Mouse (Mus musculus): ENCODE results near the gene Pqlc3. TPM values are rescaled to one million over a fixed set of nuclear protein-coding genes. Genes with fewer than 3 reads are reported as not detected.

Pqlc3 gene
- polyA plus RNA-seq, 1 experiment from 2014 or later = 12.8 TPM

- peaks cover 13% of the 10 kb centered on the region for H3K27me3 ChIP-seq
- no peak overlapping the region for H3K27ac ChIP-seq
- WGBS = 53% methylated on average over 6 of the region's 6 CpGs
- no peak overlapping the region for H3K9ac ChIP-seq
- H3K9me3 ChIP-seq = no peaks in the 10 kb centered on the region
- no peaks in the 10 kb centered on the region for H3K36me3 ChIP-seq
- no peak overlapping the region; the same call in 1 of the 2 replicates for H3K4me3 ChIP-seq
- H3K4me2 ChIP-seq = peak overlapping the region; percentile 84
- ATAC-seq (ENCODE audit: insufficient number of reproducible peaks, insufficient read depth, low FRiP score, low TSS enrichment, low read depth) = no peak
- peaks cover 22% of the 10 kb centered on the region for H3K4me1 ChIP-seq
Observed at GRCm38 (mm10) chr12:17000628-17001027, 420 bp upstream of the Pqlc3 start.

- Histone ChIP-seq H3K27me3 (peaks cover 13% of the 10 kb centered on the region), H3K4me3 (peak overlapping the region; percentile 60), H3K9ac (peak overlapping the region; percentile 67; the same call in 1 of the 2 replicates), H3K9me3 (no peaks in the 10 kb centered on the region), H3K27ac (peak overlapping the region; percentile 39), H3K36me3 (no peaks in the 10 kb centered on the region), H3K4me2 (peak overlapping the region; percentile 84), H3K4me1 (peaks cover 22% of the 10 kb centered on the region)
- WGBS = 7% methylated on average over 10 of the region's 10 CpGs
- no peak for ATAC-seq (ENCODE audit: insufficient number of reproducible peaks, insufficient read depth, low FRiP score, low TSS enrichment, low read depth)
Observed at GRCm38 (mm10) chr12:16999146-16999545, 1.1 kb downstream of the Pqlc3 start.

GRCm38 (mm10) chr12:16996886-16997462, 3.2 kb downstream of the Pqlc3 start:
- ATAC-seq (ENCODE audit: insufficient number of reproducible peaks, insufficient read depth, low FRiP score, low TSS enrichment, low read depth) = no peak
- no peak overlapping the region for H3K9ac ChIP-seq
- H3K4me1 ChIP-seq = peaks cover 22% of the 10 kb centered on the region
- 82% methylated on average over 5 of the region's 5 CpGs for WGBS
- no peak overlapping the region for H3K4me3 ChIP-seq
- no peak overlapping the region for H3K27ac ChIP-seq
- no peak overlapping the region for H3K4me2 ChIP-seq
- H3K27me3 ChIP-seq = peaks cover 11% of the 10 kb centered on the region
- H3K9me3 ChIP-seq = no peaks in the 10 kb centered on the region
- H3K36me3 ChIP-seq = no peaks in the 10 kb centered on the region

- no peaks in the 10 kb centered on the region for H3K9me3 ChIP-seq
- H3K9ac ChIP-seq = no peak overlapping the region
- 87% methylated on average over 5 of the region's 5 CpGs for WGBS
- H3K36me3 ChIP-seq = no peaks in the 10 kb centered on the region
- H3K4me1 ChIP-seq = peaks cover 22% of the 10 kb centered on the region
- H3K27ac ChIP-seq = no peak overlapping the region
- ATAC-seq (ENCODE audit: insufficient number of reproducible peaks, insufficient read depth, low FRiP score, low TSS enrichment, low read depth) = no peak
- H3K4me2 ChIP-seq = no peak overlapping the region
- no peak overlapping the region for H3K4me3 ChIP-seq
- peaks cover 6% of the 10 kb centered on the region for H3K27me3 ChIP-seq
Observed at GRCm38 (mm10) chr12:16996281-16996680, 3.9 kb downstream of the Pqlc3 start.

- no peak overlapping the region for H3K4me2 ChIP-seq
- no peaks in the 10 kb centered on the region; the same call in 1 of the 2 replicates for H3K27me3 ChIP-seq
- no peak for ATAC-seq (ENCODE audit: insufficient number of reproducible peaks, insufficient read depth, low FRiP score, low TSS enrichment, low read depth)
- H3K4me3 ChIP-seq = no peak overlapping the region
- H3K4me1 ChIP-seq = peaks cover 16% of the 10 kb centered on the region
- 83% methylated on average over 2 of the region's 2 CpGs for WGBS
- H3K9ac ChIP-seq = no peak overlapping the region
- no peak overlapping the region for H3K27ac ChIP-seq
- H3K9me3 ChIP-seq = no peaks in the 10 kb centered on the region
- peaks cover 2% of the 10 kb centered on the region; the same call in 1 of the 2 replicates for H3K36me3 ChIP-seq
Observed at GRCm38 (mm10) chr12:16994291-16994690, 5.9 kb downstream of the Pqlc3 start.

- Histone ChIP-seq H3K9ac (no peak overlapping the region), H3K36me3 (peaks cover 7% of the 10 kb centered on the region; the same call in 1 of the 2 replicates), H3K4me1 (no peaks in the 10 kb centered on the region), H3K27ac (no peak overlapping the region), H3K4me2 (no peak overlapping the region), H3K27me3 (no peaks in the 10 kb centered on the region), H3K9me3 (no peaks in the 10 kb centered on the region), H3K4me3 (no peak overlapping the region)
- ATAC-seq (ENCODE audit: insufficient number of reproducible peaks, insufficient read depth, low FRiP score, low TSS enrichment, low read depth) = no peak
- WGBS = 87% methylated on average over 2 of the region's 2 CpGs
Observed at GRCm38 (mm10) chr12:16992355-16992754, 7.9 kb downstream of the Pqlc3 start.

GRCm38 (mm10) chr12:16991376-16991775, 8.8 kb downstream of the Pqlc3 start:
- H3K4me1 ChIP-seq = no peaks in the 10 kb centered on the region
- WGBS = 80% methylated on average over 2 of the region's 2 CpGs
- no peak overlapping the region for H3K4me3 ChIP-seq
- H3K27ac ChIP-seq = no peak overlapping the region
- no peak overlapping the region for H3K9ac ChIP-seq
- no peak overlapping the region for H3K4me2 ChIP-seq
- no peak for ATAC-seq (ENCODE audit: insufficient number of reproducible peaks, insufficient read depth, low FRiP score, low TSS enrichment, low read depth)
- no peaks in the 10 kb centered on the region for H3K27me3 ChIP-seq
- no peaks in the 10 kb centered on the region for H3K9me3 ChIP-seq
- H3K36me3 ChIP-seq = peaks cover 11% of the 10 kb centered on the region

GRCm38 (mm10) chr12:16985778-16986177, 14.4 kb downstream of the Pqlc3 start:
- no peak overlapping the region for H3K27ac ChIP-seq
- no peak for ATAC-seq (ENCODE audit: insufficient number of reproducible peaks, insufficient read depth, low FRiP score, low TSS enrichment, low read depth)
- H3K36me3 ChIP-seq = peaks cover 29% of the 10 kb centered on the region
- H3K4me2 ChIP-seq = no peak overlapping the region
- no peak overlapping the region for H3K4me3 ChIP-seq
- no peak overlapping the region for H3K9ac ChIP-seq
- H3K9me3 ChIP-seq = no peaks in the 10 kb centered on the region
- no peaks in the 10 kb centered on the region for H3K27me3 ChIP-seq
- WGBS = 88% methylated on average over 1 of the region's 1 CpGs
- H3K4me1 ChIP-seq = no peaks in the 10 kb centered on the region

- Histone ChIP-seq H3K36me3 (peaks cover 81% of the 10 kb centered on the region), H3K9me3 (no peaks in the 10 kb centered on the region), H3K9ac (no peak overlapping the region), H3K4me1 (no peaks in the 10 kb centered on the region), H3K27ac (no peak overlapping the region), H3K4me3 (no peak overlapping the region), H3K27me3 (no peaks in the 10 kb centered on the region), H3K4me2 (no peak overlapping the region)
- ATAC-seq (ENCODE audit: insufficient number of reproducible peaks, insufficient read depth, low FRiP score, low TSS enrichment, low read depth) = no peak
Observed at GRCm38 (mm10) chr12:16977120-16977519, 23.1 kb downstream of the Pqlc3 start.

GRCm38 (mm10) chr12:16966811-16967210, 33.4 kb downstream of the Pqlc3 start:
- Histone ChIP-seq H3K4me1 (no peaks in the 10 kb centered on the region), H3K36me3 (peaks cover 40% of the 10 kb centered on the region), H3K4me2 (no peak overlapping the region), H3K9me3 (no peaks in the 10 kb centered on the region), H3K9ac (no peak overlapping the region), H3K4me3 (no peak overlapping the region), H3K27me3 (no peaks in the 10 kb centered on the region), H3K27ac (no peak overlapping the region)
- 89% methylated on average over 2 of the region's 2 CpGs for WGBS
- no peak for ATAC-seq (ENCODE audit: insufficient number of reproducible peaks, insufficient read depth, low FRiP score, low TSS enrichment, low read depth)

- Histone ChIP-seq H3K27ac (no peak overlapping the region), H3K4me3 (no peak overlapping the region), H3K4me2 (no peak overlapping the region), H3K27me3 (no peaks in the 10 kb centered on the region), H3K36me3 (peaks cover 44% of the 10 kb centered on the region), H3K4me1 (no peaks in the 10 kb centered on the region), H3K9me3 (no peaks in the 10 kb centered on the region), H3K9ac (no peak overlapping the region)
- WGBS = 84% methylated on average over 2 of the region's 2 CpGs
- no peak for ATAC-seq (ENCODE audit: insufficient number of reproducible peaks, insufficient read depth, low FRiP score, low TSS enrichment, low read depth)
Observed at GRCm38 (mm10) chr12:16963354-16963753, 36.9 kb downstream of the Pqlc3 start.

GRCm38 (mm10) chr12:16958851-16959250, 41.4 kb downstream of the Pqlc3 start:
- no peak overlapping the region for H3K9ac ChIP-seq
- peaks cover 49% of the 10 kb centered on the region for H3K36me3 ChIP-seq
- H3K27me3 ChIP-seq = no peaks in the 10 kb centered on the region
- 67% methylated on average over 1 of the region's 1 CpGs for WGBS
- H3K4me2 ChIP-seq = no peak overlapping the region
- no peaks in the 10 kb centered on the region for H3K4me1 ChIP-seq
- no peak overlapping the region for H3K4me3 ChIP-seq
- H3K9me3 ChIP-seq = no peaks in the 10 kb centered on the region
- no peak for ATAC-seq (ENCODE audit: insufficient number of reproducible peaks, insufficient read depth, low FRiP score, low TSS enrichment, low read depth)
- no peak overlapping the region for H3K27ac ChIP-seq
